Mouse (Mus musculus) adrenal gland, adult (tissue): ENCODE measurements at regions not wholly inside any gene's neighbourhood (a gene's known extent, or its start where the extent isn't known, plus 50 kb on each side); places are given as distances from the start of the nearest gene placed in this dataset.

Experiments used
- DNase-seq, 2 experiments: peaks; one replicate each; pipeline ENCODE4 v3.0.0; 2022 to 2023; ENCODE audit warnings: low spot score in 1 of 2; ENCODE audit not compliant: inconsistent age in 2 of 2

DNA sequence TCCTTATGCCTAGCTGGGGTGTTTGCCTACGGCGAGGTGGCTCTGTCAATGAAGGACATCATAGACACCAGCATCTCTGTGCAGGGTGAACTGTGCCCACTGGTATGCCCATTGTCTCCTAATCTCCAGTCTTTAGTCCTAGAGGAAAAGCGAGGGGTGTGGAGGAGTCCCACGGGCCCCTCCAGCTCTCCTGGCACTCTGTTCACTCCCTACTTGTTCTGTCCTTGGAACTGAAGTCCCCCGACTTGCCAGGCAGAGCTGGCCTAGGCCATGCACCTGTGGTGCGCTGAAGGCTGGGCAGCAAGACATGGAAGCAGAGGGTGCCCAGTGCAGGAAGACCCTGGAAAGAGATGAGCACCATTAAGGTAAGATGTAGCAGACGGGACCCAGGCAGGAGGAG lies 150.6 kb upstream of the Haao start:
- no peak for DNase-seq

DNA sequence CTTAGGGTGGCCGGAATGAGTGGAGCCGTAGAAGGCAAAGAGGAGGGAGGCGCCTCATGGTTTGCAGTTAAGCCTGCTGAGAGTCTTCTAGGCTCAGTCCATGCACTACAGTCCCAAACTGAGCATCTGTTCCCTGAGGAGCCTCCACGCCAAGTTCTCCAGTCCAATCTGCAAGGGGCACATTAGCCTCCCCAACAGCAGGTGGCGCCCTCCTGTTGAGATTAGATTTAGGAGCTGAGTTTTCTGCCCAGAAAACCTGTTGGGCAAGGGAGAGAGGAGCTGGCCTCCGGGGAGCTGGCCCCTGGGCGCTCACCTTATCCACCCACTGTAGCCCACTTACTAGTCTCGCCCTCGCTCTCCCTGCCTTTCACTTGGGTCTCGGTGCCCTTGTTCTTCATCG lies 150.0 kb upstream of the Haao start:
- DNase-seq: peak; percentile 63 to 89

DNA sequence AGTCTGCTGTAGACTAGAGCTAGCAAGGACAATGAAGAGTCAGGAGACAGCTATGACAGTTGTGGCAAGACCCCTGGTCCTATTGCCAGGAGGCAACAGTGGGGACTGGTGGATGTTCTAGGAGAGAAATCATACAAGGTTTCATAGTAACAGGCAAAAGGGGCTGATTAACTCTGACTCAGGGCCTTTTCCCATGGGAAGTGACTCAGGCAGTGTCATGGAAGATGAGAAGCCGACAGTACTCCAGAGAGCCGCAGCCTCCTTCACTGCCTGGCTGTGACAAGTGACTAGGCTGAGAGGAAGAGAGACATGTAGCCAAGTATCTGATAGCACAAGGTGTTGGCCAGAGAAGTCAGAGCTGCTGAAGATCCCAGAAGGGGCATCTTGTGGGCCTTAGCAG lies 145.3 kb upstream of the Haao start:
- DNase-seq: peak; percentile 44 to 72

DNA sequence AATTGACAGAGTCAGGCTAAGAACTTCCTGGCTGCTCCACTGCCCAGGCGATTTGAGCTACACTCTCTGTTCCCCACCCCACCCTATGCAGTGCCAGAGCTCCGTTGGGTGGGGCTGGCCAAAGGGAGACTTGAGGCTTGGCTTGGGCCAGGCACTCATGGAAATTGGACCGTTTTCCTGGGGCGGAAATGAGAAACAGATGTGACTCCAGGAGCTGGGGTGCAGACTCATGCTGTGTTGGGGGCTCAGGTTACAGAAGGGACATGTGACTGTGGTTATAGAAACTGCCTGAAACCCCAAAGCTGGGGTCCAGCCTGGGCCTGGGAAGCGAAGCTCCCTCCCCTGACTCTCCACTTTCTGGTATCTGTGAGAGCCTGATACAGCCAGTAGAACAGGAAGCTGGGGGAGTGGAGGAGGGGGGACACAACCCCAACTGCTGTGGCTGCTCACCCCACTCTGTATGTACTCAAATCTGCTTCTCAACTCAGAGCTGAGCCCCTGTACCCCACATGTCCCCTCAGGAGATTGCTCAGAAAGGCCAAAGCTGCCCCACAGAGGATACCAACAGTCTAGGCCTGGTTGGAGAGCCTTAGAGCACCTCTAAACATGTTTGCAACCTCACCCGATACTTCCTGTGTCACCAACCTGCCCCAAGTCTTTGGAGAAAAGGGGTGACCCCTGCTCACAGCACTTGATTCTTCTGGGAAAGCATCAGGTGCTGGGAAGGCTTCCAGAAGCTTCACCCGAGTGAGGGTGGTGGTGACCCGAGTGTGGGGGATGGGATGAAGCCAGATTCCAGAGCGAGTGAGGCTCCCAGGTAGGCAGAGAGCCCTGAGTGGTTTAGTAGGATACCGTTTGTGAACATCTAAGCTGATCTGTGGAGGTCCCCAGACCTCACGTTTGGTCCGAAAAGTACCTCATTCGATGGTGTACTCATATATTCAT lies 142.9 kb upstream of the Haao start:
- DNase-seq: peak; percentile 64 to 77

DNA sequence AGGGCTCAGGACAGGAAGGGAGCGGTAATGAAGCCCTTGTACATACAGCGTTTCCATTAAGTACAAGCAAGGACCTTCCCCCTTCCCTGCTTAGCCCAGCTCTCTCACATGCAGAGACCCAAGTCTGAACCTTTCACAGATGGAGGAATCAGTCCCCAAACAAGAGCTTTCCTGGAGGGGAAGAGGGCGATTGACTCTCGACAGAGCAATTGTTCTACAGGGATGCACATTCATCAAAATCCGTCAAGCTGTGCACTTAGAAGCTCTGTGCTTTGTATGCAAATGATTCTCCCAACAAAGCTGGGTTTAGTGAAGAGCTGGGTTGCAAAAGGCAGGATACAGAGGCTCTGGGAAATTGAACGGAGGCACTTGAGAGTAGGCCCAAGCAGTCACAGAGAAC lies 141.1 kb upstream of the Haao start:
- no peak for DNase-seq

DNA sequence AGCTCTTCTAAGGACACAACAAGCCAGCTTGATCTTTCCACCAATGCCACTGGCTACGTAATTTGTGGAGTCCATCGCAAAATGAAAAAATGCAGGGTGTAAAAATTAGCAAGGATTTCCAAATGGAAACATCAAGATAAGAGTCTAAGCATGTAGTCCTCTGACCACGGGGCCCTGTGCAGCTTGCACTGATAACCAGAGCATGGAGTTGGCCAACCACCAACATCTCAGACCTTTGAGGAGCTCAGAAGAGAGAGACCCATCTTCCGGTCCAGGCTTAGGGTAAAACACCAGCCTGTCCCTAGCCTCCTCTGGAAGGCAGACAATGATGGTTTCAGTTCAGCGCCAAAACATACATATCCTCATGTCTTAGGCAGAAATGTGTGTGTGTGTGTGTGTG lies 140.4 kb upstream of the Haao start:
- no peak for DNase-seq

DNA sequence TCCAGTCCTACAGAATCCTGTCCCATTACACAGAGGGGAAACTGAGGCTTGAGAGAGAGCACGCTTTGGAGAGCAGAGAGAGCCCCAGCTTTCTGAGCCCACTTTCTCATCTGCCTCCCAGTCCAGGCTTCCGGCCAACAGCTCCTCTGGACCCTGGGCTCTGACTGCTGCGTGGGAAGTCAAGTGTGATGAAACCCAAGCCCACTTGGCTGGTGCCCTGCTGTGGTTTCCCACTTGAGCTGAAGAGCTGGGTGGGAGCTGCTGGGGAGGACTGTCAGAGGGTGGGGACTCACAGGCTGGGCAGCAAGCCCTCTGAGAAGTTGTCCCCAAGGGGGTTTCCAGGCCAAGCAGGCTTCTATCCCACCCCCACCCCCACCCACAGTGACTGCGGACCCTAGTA lies 139.9 kb upstream of the Haao start:
- no peak for DNase-seq

DNA sequence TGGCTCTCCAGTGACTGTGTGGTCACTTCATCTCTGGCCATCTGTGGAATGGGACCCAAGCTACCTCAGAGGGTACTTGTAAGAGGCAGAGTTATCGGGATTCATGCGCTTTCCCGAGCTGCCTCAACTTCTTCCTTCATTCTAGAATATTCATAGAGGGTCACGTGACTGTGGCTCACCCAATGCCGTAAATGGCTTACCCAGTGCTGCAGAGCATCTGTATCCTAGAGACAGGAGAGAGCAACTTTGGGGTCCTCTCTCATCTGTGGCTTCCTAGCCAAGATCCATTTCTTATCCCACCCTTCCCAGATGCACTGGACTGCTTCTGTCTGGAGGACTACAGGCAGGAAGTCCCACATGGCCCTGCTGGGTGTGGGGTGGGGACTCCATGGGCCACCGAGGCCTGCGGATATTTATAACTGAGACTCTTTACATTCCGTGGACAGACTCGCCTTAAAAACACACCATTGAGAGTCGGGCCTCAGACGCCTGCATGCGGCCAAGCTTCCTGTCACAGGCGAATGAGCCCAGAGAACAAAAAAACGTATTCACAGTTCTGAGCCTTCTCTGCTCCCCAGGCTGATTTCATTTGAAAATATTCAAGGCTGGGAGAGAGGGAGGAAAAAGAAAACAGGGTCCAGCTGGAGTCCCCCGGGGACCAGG lies 138.3 kb upstream of the Haao start:
- no peak for DNase-seq

DNA sequence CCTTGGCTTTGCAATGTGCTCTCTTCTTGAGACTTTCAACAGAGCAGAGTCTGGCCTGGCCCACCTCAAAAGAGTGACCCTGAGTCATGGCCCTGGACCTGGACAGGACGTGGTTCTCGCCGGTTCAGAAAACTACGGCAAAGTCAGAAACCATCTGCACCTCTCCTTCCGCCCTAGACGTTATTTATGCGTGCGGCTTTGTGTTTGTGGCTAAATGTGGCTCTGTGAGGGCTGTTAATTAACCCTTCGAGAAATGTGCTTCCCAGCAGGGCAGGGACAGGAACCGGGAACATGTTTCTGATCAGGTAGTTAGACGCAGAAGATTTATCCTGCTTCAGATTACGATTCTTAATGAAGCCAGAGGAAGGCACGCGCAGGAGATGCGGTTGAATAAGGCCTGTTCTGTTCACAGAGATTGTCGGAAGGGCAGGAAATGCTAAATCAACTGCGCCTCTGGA lies 137.6 kb upstream of the Haao start:
- DNase-seq: peak in 1 of 2 experiments; percentile 62

DNA sequence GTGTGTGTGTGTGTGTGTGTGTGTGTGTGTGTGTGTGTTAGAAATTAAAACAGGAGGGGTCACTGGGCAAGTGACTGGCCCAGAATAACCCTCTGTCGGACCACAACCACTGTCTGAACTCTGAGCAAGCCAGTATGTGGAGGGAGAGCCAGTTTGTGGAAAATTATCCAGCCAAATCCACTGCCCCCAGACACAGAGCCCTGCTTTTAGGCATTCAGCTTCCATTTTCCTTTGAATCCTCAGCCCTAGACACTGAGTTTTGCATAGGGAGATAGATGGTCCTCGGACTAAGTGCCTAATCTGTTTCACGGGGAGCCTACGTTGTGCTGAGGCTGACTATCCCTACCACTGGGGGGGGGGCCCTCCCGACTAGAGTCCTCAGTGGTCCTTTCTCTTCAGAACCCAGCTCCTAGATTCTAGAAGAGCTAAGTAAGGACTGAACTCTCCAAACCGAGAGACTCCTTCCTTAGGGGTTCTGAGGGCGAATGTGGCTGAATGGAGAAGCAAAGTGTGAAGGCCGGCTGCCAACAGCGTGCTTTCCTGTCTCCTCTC lies 136.2 kb upstream of the Haao start:
- no peak for DNase-seq

DNA sequence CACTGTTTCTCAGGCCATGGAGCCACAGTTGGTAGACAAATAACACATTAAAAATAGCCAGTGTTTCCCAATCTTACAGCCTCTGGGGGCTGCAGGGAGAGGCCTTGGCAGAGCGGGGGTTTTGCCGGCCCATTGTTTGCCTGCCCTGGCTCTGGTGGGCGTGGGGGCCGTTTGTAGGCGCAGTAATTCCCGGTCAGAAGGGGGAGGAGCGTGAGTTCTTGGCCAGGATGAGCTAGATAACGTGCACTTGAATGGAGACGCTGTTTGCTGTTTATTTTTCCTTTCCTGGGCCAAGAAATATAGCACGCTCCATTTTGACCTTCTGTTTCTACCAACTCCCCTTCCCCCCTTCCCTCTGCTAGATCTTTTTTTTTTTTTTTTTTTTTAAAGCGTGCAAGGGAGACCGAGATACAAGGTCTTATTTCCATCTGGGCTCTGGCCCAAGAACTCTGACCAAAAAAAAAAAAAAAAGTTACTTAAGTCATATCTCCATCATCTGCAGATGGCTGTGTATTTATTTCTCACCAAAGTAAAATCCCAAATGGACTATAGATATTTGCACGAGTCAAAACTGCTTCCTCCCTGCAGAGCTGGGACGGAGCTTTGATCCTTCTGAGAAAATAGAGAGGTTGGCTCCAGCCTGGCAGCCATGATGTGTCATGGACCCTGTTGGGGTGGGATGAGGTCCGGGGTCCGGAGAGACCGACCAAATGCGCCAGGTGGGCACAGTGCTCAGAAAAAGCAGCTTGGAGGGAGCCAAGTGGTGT lies 135.5 kb upstream of the Haao start:
- DNase-seq: peak; percentile 75 to 89

DNA sequence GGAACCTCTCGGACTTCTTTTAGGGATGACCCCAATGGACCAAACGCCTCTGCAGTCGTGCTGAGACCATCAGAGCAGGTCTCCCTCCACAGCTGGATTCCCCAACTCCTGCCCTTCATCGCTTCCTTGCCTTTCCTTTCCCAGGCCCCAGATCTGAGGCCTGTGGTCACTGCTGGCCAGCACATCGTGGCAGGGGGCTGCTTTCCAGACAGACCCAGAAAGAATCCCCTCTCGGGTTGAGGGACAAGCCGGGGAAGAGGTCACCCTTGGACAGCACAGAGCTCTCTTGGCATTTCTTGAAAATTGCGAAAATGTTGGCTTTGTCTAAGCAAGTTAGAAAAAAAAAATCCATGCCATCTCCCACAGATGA lies 134.9 kb upstream of the Haao start:
- DNase-seq: no peak

DNA sequence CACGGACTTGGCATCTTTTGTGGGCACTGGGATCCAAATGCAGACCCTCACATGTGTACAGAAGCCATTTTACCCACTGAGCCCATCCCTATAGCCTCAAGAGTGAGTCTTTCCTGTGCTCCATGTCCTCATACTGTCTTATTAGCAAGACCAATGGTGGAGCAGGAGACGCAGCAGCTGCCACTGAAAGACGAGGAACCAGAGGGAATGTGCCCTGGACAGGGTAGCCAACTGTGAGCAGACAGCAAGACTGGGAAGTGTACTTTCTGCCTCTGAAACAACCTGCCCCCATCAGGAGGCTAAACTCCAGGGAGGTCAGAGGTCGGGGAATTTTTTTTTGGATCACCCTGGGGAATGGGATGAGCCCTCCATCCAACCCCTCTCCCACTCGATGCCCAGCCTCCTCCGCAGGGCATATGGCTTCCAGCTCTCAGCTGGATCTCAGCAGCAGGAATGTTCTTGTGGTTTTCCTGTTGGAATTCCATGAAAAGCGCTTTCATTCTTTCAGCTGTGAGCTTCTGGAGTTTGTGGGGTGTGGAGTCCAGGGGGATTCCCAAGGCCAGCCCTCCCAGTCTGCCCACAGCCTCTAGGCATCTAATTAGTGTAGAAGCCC lies 131.2 kb upstream of the Haao start:
- DNase-seq: no peak

DNA sequence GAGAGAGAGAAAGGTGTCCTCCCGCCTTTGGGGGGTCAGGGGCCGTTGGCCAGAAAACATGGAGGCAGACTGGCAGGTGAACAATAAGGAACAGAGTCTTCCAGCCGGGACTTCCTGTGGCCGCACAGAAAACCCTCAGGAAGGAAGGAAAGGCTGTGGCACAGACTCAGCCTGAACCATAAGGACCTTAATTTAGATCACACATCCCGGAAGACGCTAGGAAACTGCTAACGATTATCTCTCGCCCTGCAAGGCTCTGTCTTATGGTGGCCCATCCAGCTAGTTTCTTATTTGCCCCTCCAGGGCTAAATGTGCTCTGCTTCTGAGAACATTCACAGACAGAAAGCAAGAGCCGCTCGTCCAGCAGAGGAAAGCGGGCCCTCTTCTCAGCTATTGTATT lies 130.0 kb upstream of the Haao start:
- DNase-seq: no peak

DNA sequence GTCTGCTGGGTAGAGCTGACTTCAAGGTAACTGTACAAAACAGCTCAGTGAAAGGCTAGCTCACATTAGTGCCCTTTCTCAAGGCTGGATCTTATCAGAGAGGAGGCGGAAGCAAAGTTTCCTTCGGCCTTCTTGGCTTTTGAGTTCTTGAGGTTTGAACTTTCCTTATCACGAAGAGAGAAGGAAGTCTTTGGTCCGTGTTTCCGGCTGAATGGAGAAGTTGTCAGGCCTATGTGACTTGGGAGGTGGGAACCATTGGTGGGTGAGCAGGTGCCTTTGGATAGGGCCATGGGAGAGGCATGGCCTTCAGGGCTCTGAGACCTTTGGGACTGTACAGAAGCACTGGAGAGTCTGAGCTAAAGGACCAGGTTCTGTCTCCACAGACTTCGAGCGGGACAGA lies 128.1 kb upstream of the Haao start:
- no peak for DNase-seq

DNA sequence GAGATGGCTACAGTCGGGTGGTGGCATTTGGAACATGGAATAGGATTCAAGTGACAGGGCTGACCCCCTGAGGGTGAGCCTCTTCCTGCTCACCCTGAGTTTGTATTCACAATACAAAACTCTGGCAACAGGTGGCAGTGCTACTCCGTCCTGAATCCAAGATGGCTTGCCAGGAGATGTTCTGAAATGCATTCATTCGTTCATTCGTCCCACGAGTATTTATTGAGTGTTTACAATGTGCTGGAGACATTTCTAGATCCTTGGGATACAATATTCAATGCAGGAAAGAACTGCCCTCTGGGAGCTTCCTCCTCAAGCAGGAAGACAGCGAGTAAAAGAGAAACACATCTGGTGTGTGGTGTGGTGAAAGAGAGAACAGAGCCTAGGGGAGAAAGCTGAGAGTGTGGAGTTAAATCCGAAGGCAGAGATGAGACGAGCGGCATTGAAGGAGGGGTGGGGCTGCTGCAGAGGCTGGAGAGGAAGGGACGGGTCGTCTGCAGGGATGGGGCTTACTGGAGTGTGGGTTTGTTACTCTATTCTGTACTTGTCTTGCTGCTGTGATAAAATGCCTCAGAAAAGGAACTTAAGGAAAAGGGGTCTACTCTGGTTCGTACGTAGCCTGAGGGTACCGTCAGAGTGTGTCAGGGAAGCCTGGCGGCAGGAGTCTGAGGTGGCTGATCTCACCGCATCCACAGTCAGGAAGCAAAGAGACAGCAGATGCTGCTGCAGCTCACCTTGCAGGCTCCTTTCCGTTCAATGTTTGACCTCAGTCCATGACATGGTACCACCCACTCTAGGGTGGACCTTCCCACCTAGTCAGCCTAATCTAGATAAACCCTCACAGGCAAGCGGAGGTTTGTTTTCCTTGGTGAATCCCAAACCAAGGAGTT lies 125.9 kb upstream of the Haao start:
- peak in 1 of 2 experiments; percentile 84 for DNase-seq

DNA sequence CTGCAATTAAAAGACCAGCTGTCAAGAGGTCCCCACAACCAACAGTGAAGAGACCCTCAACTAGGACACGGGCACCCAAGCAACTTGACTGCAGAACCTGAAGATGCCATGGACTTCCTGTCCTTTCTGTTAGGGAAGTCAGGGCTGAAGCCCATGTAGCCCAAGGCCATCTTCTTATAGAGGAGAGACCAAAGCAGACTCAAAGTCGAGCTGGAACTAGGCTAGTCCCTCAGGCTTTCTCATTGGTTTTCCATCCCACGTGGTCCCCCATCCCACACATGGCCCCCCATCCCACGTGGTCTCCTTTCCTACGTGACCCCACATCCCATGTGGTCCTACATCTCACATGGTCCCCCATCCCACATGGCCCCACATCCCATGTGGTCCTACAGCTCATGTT lies 125.1 kb upstream of the Haao start:
- DNase-seq: no peak

DNA sequence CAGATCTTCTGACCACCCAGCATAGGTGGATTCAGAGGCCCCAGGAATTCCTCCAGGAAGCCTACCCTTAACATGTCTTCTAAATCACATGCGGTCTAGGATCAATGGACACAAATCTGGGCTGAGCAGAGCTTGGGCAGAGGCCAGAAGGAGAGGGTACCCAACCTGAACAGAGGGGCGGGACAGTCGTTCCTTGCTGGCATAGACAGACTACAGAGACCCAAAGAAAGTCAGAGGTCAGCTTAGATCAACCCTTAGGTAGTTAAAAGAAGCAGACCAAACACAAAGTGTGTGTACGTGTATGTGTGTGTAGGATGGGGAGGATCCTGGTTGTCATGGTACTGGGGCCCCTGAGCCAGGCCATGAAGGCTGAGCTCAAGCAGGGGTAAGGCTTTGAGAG lies 124.7 kb upstream of the Haao start:
- DNase-seq: no peak

DNA sequence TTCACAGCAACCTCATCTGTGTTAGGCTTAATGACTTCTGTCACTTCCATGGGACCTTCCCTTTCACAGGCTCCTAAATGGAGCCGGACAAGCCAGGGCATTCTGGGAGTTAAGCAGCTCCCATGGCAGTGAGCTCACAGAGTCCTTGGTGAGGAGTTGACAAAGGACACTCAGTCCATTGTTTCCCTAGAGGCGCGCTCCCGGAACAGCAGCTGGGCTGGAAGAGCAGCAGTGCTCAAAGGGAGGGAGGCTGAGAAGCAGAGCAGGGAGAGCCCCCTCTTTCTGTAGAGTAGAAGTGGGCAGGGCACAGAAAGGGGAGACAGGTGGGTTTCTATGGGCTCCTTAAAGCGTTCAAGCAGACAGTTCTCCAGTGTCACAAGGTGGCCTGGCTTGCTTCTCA lies 124.3 kb upstream of the Haao start:
- no peak for DNase-seq

DNA sequence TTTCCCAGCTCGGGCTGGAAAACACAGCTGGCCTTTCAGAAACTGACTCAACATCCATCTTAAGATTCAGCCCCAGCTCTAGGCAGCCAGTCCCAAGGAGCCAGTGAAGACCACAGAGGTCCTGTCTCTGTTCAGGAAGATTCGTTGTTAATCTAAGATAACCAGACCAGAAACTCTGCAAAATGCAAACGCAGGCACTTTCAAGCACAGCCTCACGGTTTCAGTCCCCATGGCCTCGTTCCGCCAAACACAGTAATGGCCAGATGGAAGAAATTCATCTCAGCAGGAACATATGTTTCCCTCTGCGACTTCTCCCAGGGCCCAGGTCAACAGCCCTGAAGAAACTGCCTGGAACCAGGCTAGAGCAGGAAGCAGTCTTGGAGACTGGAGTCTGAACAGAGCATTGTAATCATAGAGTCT lies 121.7 kb upstream of the Haao start:
- DNase-seq: no peak
